Mouse (Mus musculus) right cerebral cortex, postnatal 10 days (tissue): Measurements from ENCODE around the gene S100a5.
A peak's percentile ranks its signal among the peaks of the same experiment; 100 is the strongest.

Experiments
- DNase-seq, 2 experiments: peaks; one replicate each; pipeline ENCODE4 v3.0.0; 2021; ENCODE audit warnings: low spot score in 2 of 2

S100a5 gene

GRCm38 (mm10) chr3:90600036-90600435 is 8.3 kb upstream of the S100a5 start:
- peak in 1 of 2 experiments; percentile 25 for DNase-seq

GRCm38 (mm10) chr3:90600458-90601195 is 7.7 kb upstream of the S100a5 start:
- DNase-seq: no peak

- DNase-seq: no peak
Observed at GRCm38 (mm10) chr3:90601486-90602110, 6.7 kb upstream of the S100a5 start, which contains the start of gene Gm42674. Gene Gm42674 (plus strand): TSS chr3:90601904.

GRCm38 (mm10) chr3:90603623-90604022 is 4.7 kb upstream of the S100a5 start, which contains the start of gene S100a4:
Gene S100a4 (plus strand): TSS chr3:90603771.
- no peak for DNase-seq

GRCm38 (mm10) chr3:90604416-90604815 is 3.9 kb upstream of the S100a5 start:
- DNase-seq: peak; percentile 58 to 70

- DNase-seq: no peak
Observed at GRCm38 (mm10) chr3:90605049-90605448, 3.3 kb upstream of the S100a5 start.

GRCm38 (mm10) chr3:90605736-90606135 is 2.6 kb upstream of the S100a5 start:
- no peak for DNase-seq

GRCm38 (mm10) chr3:90606185-90606584 is 2.1 kb upstream of the S100a5 start:
- no peak for DNase-seq

GRCm38 (mm10) chr3:90607361-90607760 is 962 bp upstream of the S100a5 start:
- DNase-seq: no peak

- DNase-seq: no peak
Observed at GRCm38 (mm10) chr3:90609102-90609501, 779 bp downstream of the S100a5 start.

GRCm38 (mm10) chr3:90611494-90611893 is 3.2 kb downstream of the S100a5 start:
- DNase-seq: no peak

GRCm38 (mm10) chr3:90612061-90612460 is 3.7 kb downstream of the S100a5 start:
- no peak for DNase-seq

GRCm38 (mm10) chr3:90612728-90613291 is 4.5 kb downstream of the S100a5 start, which contains the start of gene S100a6:
Gene S100a6 (plus strand): TSS chr3:90612882.
- peak; percentile 73 to 75 for DNase-seq

GRCm38 (mm10) chr3:90613461-90614147 is 5.3 kb downstream of the S100a5 start:
- no peak for DNase-seq

- peak in 1 of 2 experiments; percentile 10 for DNase-seq
Observed at GRCm38 (mm10) chr3:90614148-90614530, 5.8 kb downstream of the S100a5 start.

GRCm38 (mm10) chr3:90614611-90615251 is 6.4 kb downstream of the S100a5 start:
- DNase-seq: peak in 1 of 2 experiments; percentile 18

GRCm38 (mm10) chr3:90615415-90615814 is 7.1 kb downstream of the S100a5 start:
- peak; percentile 75 to 76 for DNase-seq

GRCm38 (mm10) chr3:90615911-90616310 is 7.6 kb downstream of the S100a5 start:
- DNase-seq: peak in 1 of 2 experiments; percentile 13

GRCm38 (mm10) chr3:90617586-90617985 is 9.3 kb downstream of the S100a5 start:
- DNase-seq: peak in 1 of 2 experiments; percentile 11

GRCm38 (mm10) chr3:90621552-90621951 is 13.2 kb downstream of the S100a5 start:
- DNase-seq: no peak

- DNase-seq: peak; percentile 80 to 82
Observed at GRCm38 (mm10) chr3:90623435-90624071, 15.2 kb downstream of the S100a5 start.
